Mouse (Mus musculus) liver, embryonic 14.5 days (tissue): Measurements from ENCODE around the gene Hdac9.

Source experiments
- CTCF ChIP-seq: IDR thresholded peaks from 2 replicates; pipeline ENCODE4 v1.5.1; 2016; ENCODE audit warnings: antibody characterized with exemption, low read depth, control low read depth
- EP300 ChIP-seq: IDR thresholded peaks from 2 replicates; pipeline ENCODE4 v1.6.1; 2016; ENCODE audit warnings: antibody characterized with exemption, low read depth

DNA sequence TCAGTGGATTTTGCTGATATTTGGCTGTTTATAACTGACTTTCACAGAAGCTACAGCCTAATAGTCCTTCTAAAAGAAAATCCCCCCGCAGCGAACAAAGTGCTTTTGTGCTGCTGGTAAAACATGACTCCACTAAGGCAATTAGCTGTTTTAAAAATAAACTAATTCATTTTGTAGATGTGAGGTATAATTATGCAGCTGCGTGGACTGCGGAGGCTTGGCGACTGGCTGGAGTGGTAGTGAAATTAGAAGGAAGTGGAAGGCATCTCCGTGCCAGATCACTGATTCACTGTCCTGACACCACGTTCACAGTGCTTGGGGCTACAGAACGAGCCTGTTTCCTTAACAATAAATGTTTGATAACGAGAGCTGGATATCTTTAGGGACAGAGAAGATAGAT, 366.6 kb downstream of the Hdac9 start:
- TF ChIP-seq EP300, result no peak
- TF ChIP-seq CTCF, result no peak
